In the genomic region with DNA sequence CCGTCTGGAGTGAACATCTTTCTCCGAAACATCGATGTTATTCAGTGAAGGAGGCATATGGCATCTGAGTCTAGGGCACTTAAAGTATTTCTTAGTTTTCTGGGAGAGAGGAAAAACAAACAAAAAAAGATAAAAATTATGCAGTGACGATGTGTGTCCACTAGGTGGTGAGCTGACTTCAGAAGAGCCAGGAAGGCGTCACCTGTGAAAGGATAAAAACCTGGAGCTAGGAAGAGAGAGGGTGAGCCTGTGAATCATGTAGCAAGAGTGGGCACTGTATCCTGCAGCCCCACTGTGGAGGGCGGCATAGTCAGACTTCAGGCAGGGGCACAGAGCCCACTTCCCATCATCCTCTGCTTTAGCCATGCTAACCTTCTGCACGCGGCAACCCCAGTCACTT, we compare ENCODE assay signal across 10 mouse cellular contexts. TPM values are rescaled to one million over a fixed set of nuclear protein-coding genes. Genes with fewer than 3 reads are reported as not detected.
A peak's percentile ranks its signal among the peaks of the same experiment; 100 is the strongest.
DNase-seq lines count a peak whose midpoint lies in the region; ATAC-seq and TF ChIP-seq lines count a peak whose summit lies in the region.
"Had no signal": no experiment of that assay in that cellular context is flagged by ENCODE, and none has a peak within 500 bp of the region (broad histone marks: within the 10 kb centered on the region; RNA-seq: fewer than 3 reads in every experiment).

No protein-coding gene starts in this region.

- no peaks in the 10 kb centered on the region for H3K36me3 ChIP-seq in CH12.LX (replicated peaks in 1 of 2; ENCODE audit: control insufficient read depth in 1 of 2, insufficient read depth in 1 of 2, low read length in 1 of 2)
- H3K36me3 ChIP-seq in kidney, embryonic 16.5 days (ENCODE audit: insufficient read depth, low read length), result no peaks in the 10 kb centered on the region
- H3K36me3 ChIP-seq: liver, embryonic 15.5 days had no signal

- no peaks in the 10 kb centered on the region for H3K4me1 ChIP-seq in CH12.LX (ENCODE audit: control insufficient read depth in 1 of 2, insufficient read depth in 2 of 2)
- H3K4me1 ChIP-seq in embryonic fibroblast, embryonic 13.5 days (ENCODE audit: control insufficient read depth, insufficient read depth, low read length), result no peaks in the 10 kb centered on the region
- H3K4me1 ChIP-seq in kidney, embryonic 16.5 days (ENCODE audit: insufficient read depth, low read length), result no peaks in the 10 kb centered on the region
- H3K4me1 ChIP-seq: liver, embryonic 15.5 days had no signal

- H3K4me3 ChIP-seq in CH12.LX (replicated peaks in 1 of 3; ENCODE audit: low read depth in 2 of 3, low read length in 2 of 3, poor library complexity in 1 of 3), result no peak overlapping the region
- no peak overlapping the region for H3K4me3 ChIP-seq in embryonic fibroblast, embryonic 13.5 days (ENCODE audit: insufficient read depth, low read length)
- H3K4me3 ChIP-seq in kidney, embryonic 16.5 days (ENCODE audit: low read length), result no peak overlapping the region
- H3K4me3 ChIP-seq: liver, embryonic 15.5 days had no signal

- dilution Hi-C loops in CH12.LX (cut with MboI; ENCODE audit: extremely low pct_ligation_motif_present, extremely low pct_unique_long_range_greater_than_20kb, low sequenced_read_pairs), result no loop called here

- ATAC-seq in kidney, embryonic 16.5 days (ENCODE audit: low FRiP score, low TSS enrichment), result no peak

- 50% methylated on average over 8 of the region's 8 CpGs for WGBS in kidney, embryonic 16.5 days

- no peak overlapping the region for H3K27ac ChIP-seq in CH12.LX (ENCODE audit: insufficient read depth, low read depth)
- no peak overlapping the region for H3K27ac ChIP-seq in embryonic fibroblast, embryonic 13.5 days (ENCODE audit: insufficient read depth, low read length)
- no peak overlapping the region for H3K27ac ChIP-seq in kidney, embryonic 16.5 days (ENCODE audit: low read length)
- H3K27ac ChIP-seq: liver, embryonic 15.5 days had no signal

- no peak for TF ChIP-seq POLR2A in CH12.LX (IDR thresholded peaks at IDR 0.05; ENCODE audit: low read depth, low read length)
- no peak for TF ChIP-seq POLR2A in embryonic fibroblast, embryonic 13.5 days (IDR thresholded peaks at IDR 0.05; ENCODE audit: low read depth, low read length)

- peaks cover 79% of the 10 kb centered on the region for H3K27me3 ChIP-seq in CH12.LX (replicated peaks)
- H3K27me3 ChIP-seq in kidney, embryonic 16.5 days (ENCODE audit: insufficient read depth, low read length), result no peaks in the 10 kb centered on the region
- H3K27me3 ChIP-seq: liver, embryonic 15.5 days had no signal

- no peak overlapping the region for H3K9ac ChIP-seq in CH12.LX (ENCODE audit: insufficient read depth, low read depth)
- H3K9ac ChIP-seq in kidney, embryonic 16.5 days (replicated peaks; ENCODE audit: low read length), result no peak overlapping the region
- H3K9ac ChIP-seq: liver, embryonic 15.5 days had no signal

- DNase-seq in kidney, adult 9 months, result peak; percentile 30
- DNase-seq in kidney, adult 18-20 months, result no peak
- DNase-seq in 416B (ENCODE audit: low read depth) (peak; percentile 11), CH12.LX (ENCODE audit: extremely low read depth) (no peak)
- no peak for DNase-seq in adrenal gland, postnatal 14 days
- DNase-seq: kidney, postnatal 36 days had no signal

- TF ChIP-seq CTCF in CH12.LX (conservative IDR thresholded peaks at IDR 0.05 in 1 of 2, IDR thresholded peaks at IDR 0.05 in 1 of 2; ENCODE audit: low read depth in 2 of 2, low read length in 2 of 2), result peak; percentile 37 to 66; a peak in 3 of 4 replicates
- TF ChIP-seq CTCF in embryonic fibroblast, embryonic 13.5 days (IDR thresholded peaks at IDR 0.05; ENCODE audit: borderline replicate concordance, insufficient read depth, low read length), result peak; percentile 46; the same call in 1 of the 2 replicates

- H3K4me2 ChIP-seq in CH12.LX (ENCODE audit: insufficient read depth, low read depth, poor library complexity, severe bottlenecking), result no peak overlapping the region
- H3K4me2 ChIP-seq in kidney, embryonic 16.5 days (replicated peaks; ENCODE audit: low read depth, low read length), result no peak overlapping the region
- H3K4me2 ChIP-seq: liver, embryonic 15.5 days had no signal

- TF ChIP-seq RAD21 in CH12.LX (IDR thresholded peaks at IDR 0.05; ENCODE audit: low read depth, low read length), result peak; percentile 40

- in situ Hi-C loops in CH12.LX (cut with MboI; ENCODE audit: low pct_ligation_motif_present, low pct_unique_long_range_greater_than_20kb, low sequenced_read_pairs), result no loop called here

- H3K79me2 ChIP-seq in CH12.LX (replicated peaks; ENCODE audit: control insufficient read depth, extremely low read depth, insufficient read depth, poor library complexity, severe bottlenecking), result no peaks in the 10 kb centered on the region

- TF ChIP-seq EP300 in CH12.LX (IDR thresholded peaks at IDR 0.05; ENCODE audit: low read length), result no peak

- H3K9me3 ChIP-seq in CH12.LX (replicated peaks; ENCODE audit: low read length), result no peaks in the 10 kb centered on the region
- no peaks in the 10 kb centered on the region for H3K9me3 ChIP-seq in kidney, embryonic 16.5 days (ENCODE audit: low read length)
- H3K9me3 ChIP-seq: liver, embryonic 15.5 days had no signal

TF ChIP-seq in CH12.LX, 34 proteins besides CTCF, POLR2A, EP300 and RAD21:
- TF ChIP-seq BHLHE40 (IDR thresholded peaks at IDR 0.05; ENCODE audit: low read depth, low read length) (no peak), SMC3 (IDR thresholded peaks at IDR 0.05; ENCODE audit: low read depth, low read length) (peak; percentile 43)

RNA-seq across cellular contexts. Expression of a gene that starts 37.9 kb away (rescaled TPM):
- not detected in 2 replicates for total RNA-seq in CH12.LX (2012; rRNA removed)
- not detected in 2 replicates for total RNA-seq in CH12.LX (2014; rRNA removed)
- not detected in 2 replicates for polyA plus RNA-seq in CH12.LX (2012; ENCODE audit: insufficient read length, low read depth)
- polyA plus RNA-seq in embryonic fibroblast, embryonic 13.5 days (2011; ENCODE audit: insufficient read length, low read depth, missing spikeins), result not detected in 2 replicates
- total RNA-seq in adrenal gland, postnatal 14 days (2021), result 0.64 TPM in 1 of 2 replicates, not detected in the other
- not detected in 2 replicates for polyA plus RNA-seq in kidney, embryonic 16.5 days (2015; fragmentation: Nextera tagmentation; extraction: Ambion mirVana)
- total RNA-seq: neutrophil, adult 5-6 weeks had no signal

RNA-seq across cellular contexts. Expression of a gene that starts 58.0 kb away (rescaled TPM):
- not detected in 2 replicates for total RNA-seq in CH12.LX (2012; rRNA removed)
- total RNA-seq in CH12.LX (2014; rRNA removed), result not detected in 2 replicates
- polyA plus RNA-seq in CH12.LX (2012; ENCODE audit: insufficient read length, low read depth), result not detected in 2 replicates
- polyA plus RNA-seq in embryonic fibroblast, embryonic 13.5 days (2011; ENCODE audit: insufficient read length, low read depth, missing spikeins), result 195 and 242 TPM in 2 replicates
- 77.0 and 81.6 TPM in 2 replicates for total RNA-seq in adrenal gland, postnatal 14 days (2021)
- 8.3 and 13.4 TPM in 2 replicates for polyA plus RNA-seq in kidney, embryonic 16.5 days (2015; fragmentation: Nextera tagmentation; extraction: Ambion mirVana)
- total RNA-seq: neutrophil, adult 5-6 weeks had no signal

Comparison
In these comparisons a context has a peak if more than half of its experiments do, and no peak if none do; other contexts are left out.
1. DNase-seq: peak in kidney, adult 9 months (single experiment) and 416B (single experiment); none in kidney, adult 18-20 months (single experiment), CH12.LX (single experiment) and adrenal gland, postnatal 14 days (single experiment).
2. RNA of a gene that starts 58.0 kb away (polyA plus RNA-seq): 195 to 242 TPM in embryonic fibroblast, embryonic 13.5 days; 8.3 to 13.4 TPM in kidney, embryonic 16.5 days and not detected in CH12.LX; every median in the first group is over 10 times any median in the second.